In genomic region chr9:121752774-121753173, GRCm38 (mm10) we compare ENCODE assay signal across 27 mouse cellular contexts. TPM values are rescaled to one million over a fixed set of nuclear protein-coding genes. Genes with fewer than 3 reads are reported as not detected.
A peak's percentile ranks its signal among the peaks of the same experiment; 100 is the strongest.
DNase-seq lines count a peak whose midpoint lies in the region; ATAC-seq and TF ChIP-seq lines count a peak whose summit lies in the region.
"Had no signal": no experiment of that assay in that cellular context is flagged by ENCODE, and none has a peak within 500 bp of the region (broad histone marks: within the 10 kb centered on the region; RNA-seq: fewer than 3 reads in every experiment).

No protein-coding gene starts in this region.

- H3K4me3 ChIP-seq in left cerebral cortex, adult 2 months, result no peak overlapping the region
- H3K4me3 ChIP-seq in midbrain, embryonic 16.5 days (ENCODE audit: low read depth, low read length), result no peak overlapping the region
- H3K4me3 ChIP-seq: embryonic facial prominence, embryonic 10.5 days; embryonic facial prominence, embryonic 13.5 days; erythroblast, embryonic 14.5 days; forebrain, embryonic 12.5 days; forebrain, embryonic 15.5 days; gastrocnemius, adult 2 months; hindbrain, embryonic 12.5 days; hindbrain, embryonic 15.5 days had no signal

- intact Hi-C loops in left cerebral cortex, adult 2 months (cut with DNase I), result no loop called here
- intact Hi-C loops in left cerebral cortex, postnatal 10 days (cut with DNase I), result no loop called here

- no peak for TF ChIP-seq CTCF in left cerebral cortex, adult 2 months (IDR thresholded peaks at IDR 0.05)

- ATAC-seq in frontal cortex, adult (ENCODE audit: low TSS enrichment), result peak; percentile 72
- no peak for ATAC-seq in midbrain, embryonic 16.5 days
- ATAC-seq: activated CD4-positive, CD25-positive, alpha-beta regulatory T cell, adult 4 months; forebrain, embryonic 15.5 days had no signal

- DNase-seq in frontal cortex, postnatal 25 days (ENCODE audit: low spot score in 2 of 2), result no peak
- peak in 1 of 2 experiments; percentile 25 for DNase-seq in left cerebral cortex, adult 2 months (ENCODE audit: extremely low spot score in 1 of 2, low spot score in 2 of 2)
- no peak for DNase-seq in left cerebral cortex, postnatal 10 days (ENCODE audit: extremely low spot score in 1 of 2, low spot score in 2 of 2)
- peak; percentile 82 for DNase-seq in right cerebral cortex, adult 18-20 months
- no peak for DNase-seq in right cerebral cortex, adult 2 months (ENCODE audit: low spot score in 2 of 2)
- DNase-seq: adrenal gland, adult 8-10 months; adrenal gland, postnatal 25 days; cerebellum, adult 18-20 months; cerebellum, adult 9-10 months; cerebellum, postnatal 25 days; embryo, embryonic 11 days; gastrocnemius, adult 2 months; gastrocnemius, postnatal 14 days; heart, adult 11 months had no signal

- peak overlapping the region; percentile 66 for H3K27ac ChIP-seq in left cerebral cortex, adult 2 months
- no peak overlapping the region for H3K27ac ChIP-seq in midbrain, embryonic 16.5 days (ENCODE audit: low read length)
- H3K27ac ChIP-seq: embryonic facial prominence, embryonic 10.5 days; embryonic facial prominence, embryonic 13.5 days; forebrain, embryonic 12.5 days; forebrain, embryonic 15.5 days; gastrocnemius, adult 2 months; hindbrain, embryonic 12.5 days; hindbrain, embryonic 15.5 days had no signal

- peaks cover 39% of the 10 kb centered on the region for H3K36me3 ChIP-seq in midbrain, embryonic 16.5 days (ENCODE audit: control insufficient read depth, insufficient read depth, low read length)

- no peaks in the 10 kb centered on the region for H3K9me3 ChIP-seq in midbrain, embryonic 16.5 days (replicated peaks; ENCODE audit: control insufficient read depth, low read length, poor library complexity, severe bottlenecking)
- H3K9me3 ChIP-seq: embryonic facial prominence, embryonic 10.5 days; embryonic facial prominence, embryonic 13.5 days; forebrain, embryonic 12.5 days; forebrain, embryonic 15.5 days; hindbrain, embryonic 12.5 days; hindbrain, embryonic 15.5 days had no signal

- no peak overlapping the region for H3K9ac ChIP-seq in midbrain, embryonic 16.5 days (ENCODE audit: low read depth, low read length)
- H3K9ac ChIP-seq: embryonic facial prominence, embryonic 13.5 days; forebrain, embryonic 12.5 days; forebrain, embryonic 15.5 days; hindbrain, embryonic 12.5 days; hindbrain, embryonic 15.5 days had no signal

- H3K27me3 ChIP-seq in midbrain, embryonic 16.5 days (ENCODE audit: control insufficient read depth, insufficient read depth, low read depth, low read length), result no peaks in the 10 kb centered on the region
- H3K27me3 ChIP-seq: embryonic facial prominence, embryonic 13.5 days; forebrain, embryonic 12.5 days; forebrain, embryonic 15.5 days; hindbrain, embryonic 12.5 days; hindbrain, embryonic 15.5 days had no signal

- 98% methylated on average over 9 of the region's 9 CpGs for WGBS in midbrain, embryonic 16.5 days

- H3K4me1 ChIP-seq in midbrain, embryonic 16.5 days (ENCODE audit: control insufficient read depth, insufficient read depth, low read length), result 0 out of 2 replicates have a peak, but pooled peaks cover 3% of the 10 kb centered on the region
- H3K4me1 ChIP-seq: forebrain, embryonic 15.5 days had no signal

- no peak overlapping the region for H3K4me2 ChIP-seq in midbrain, embryonic 16.5 days (ENCODE audit: low read length)
- H3K4me2 ChIP-seq: embryonic facial prominence, embryonic 13.5 days; forebrain, embryonic 12.5 days; forebrain, embryonic 15.5 days; heart, embryonic 11.5 days; hindbrain, embryonic 12.5 days; hindbrain, embryonic 15.5 days had no signal

RNA-seq across cellular contexts. Expression of gene Zfp651, which starts 6.4 kb away (rescaled TPM):
- total RNA-seq in left cerebral cortex, adult 2 months (2021), result 100 to 1,000 TPM; 119 to 133 TPM
- 100 to 1,000 TPM; 105 to 110 TPM for total RNA-seq in left cerebral cortex, postnatal 10 days (2021)
- polyA plus RNA-seq in midbrain, embryonic 16.5 days (2015; fragmentation: Nextera tagmentation; extraction: Ambion mirVana), result 21.1 and 23.6 TPM in 2 replicates
- polyA plus RNA-seq: activated CD4-positive, CD25-positive, alpha-beta regulatory T cell, adult 4 months had no signal

RNA-seq across cellular contexts. Expression of gene Klhl40, which starts 24.6 kb away (rescaled TPM):
- total RNA-seq in left cerebral cortex, adult 2 months (2021), result 10 to 100 TPM in 1 of 2 experiments, 1 to 10 TPM in 1; 7.3 to 10.5 TPM
- 1 to 10 TPM; 3.3 to 3.5 TPM for total RNA-seq in left cerebral cortex, postnatal 10 days (2021)
- polyA plus RNA-seq in midbrain, embryonic 16.5 days (2015; fragmentation: Nextera tagmentation; extraction: Ambion mirVana), result 1.5 and 1.6 TPM in 2 replicates
- total RNA-seq: hematopoietic stem cell, adult 5-6 weeks had no signal
- polyA plus RNA-seq: activated CD4-positive, CD25-positive, alpha-beta regulatory T cell, adult 4 months; erythroblast, embryonic 14.5 days had no signal

RNA-seq across cellular contexts. Expression of gene Nktr, which starts 33.8 kb away (rescaled TPM):
- 100 to 1,000 TPM; 125 to 130 TPM for total RNA-seq in left cerebral cortex, adult 2 months (2021)
- 100 to 1,000 TPM; 112 to 119 TPM for total RNA-seq in left cerebral cortex, postnatal 10 days (2021)
- 45.3 and 63.1 TPM in 2 replicates for polyA plus RNA-seq in midbrain, embryonic 16.5 days (2015; fragmentation: Nextera tagmentation; extraction: Ambion mirVana)

RNA-seq across cellular contexts. Expression of gene Hhatl, which starts 39.5 kb away (rescaled TPM):
- total RNA-seq in left cerebral cortex, adult 2 months (2021), result 10 to 100 TPM; 20.0 to 21.3 TPM
- total RNA-seq in left cerebral cortex, postnatal 10 days (2021), result 1 to 10 TPM; 3.8 TPM
- polyA plus RNA-seq in midbrain, embryonic 16.5 days (2015; fragmentation: Nextera tagmentation; extraction: Ambion mirVana), result 0.16 TPM in 1 of 2 replicates, not detected in the other
- total RNA-seq: adrenal gland, postnatal 25 days; common myeloid progenitor, adult 5-6 weeks; hematopoietic stem cell, adult 5-6 weeks had no signal
- polyA plus RNA-seq: activated CD4-positive, CD25-positive, alpha-beta regulatory T cell, adult 4 months; embryonic facial prominence, embryonic 10.5 days; erythroblast, embryonic 14.5 days; forebrain, embryonic 12.5 days had no signal

RNA-seq across cellular contexts. Expression of gene Ss18l2, which starts 42.6 kb away (rescaled TPM):
- total RNA-seq in left cerebral cortex, adult 2 months (2021), result 10 to 100 TPM; 84.4 to 89.6 TPM
- total RNA-seq in left cerebral cortex, postnatal 10 days (2021), result 10 to 100 TPM; 76.4 to 94.9 TPM
- 143 and 157 TPM in 2 replicates for polyA plus RNA-seq in midbrain, embryonic 16.5 days (2015; fragmentation: Nextera tagmentation; extraction: Ambion mirVana)
